Mouse (Mus musculus): Measurements from ENCODE around the gene 4933402N22Rik.
"Not testable (repeated sequence)": the region's sequence is repeated elsewhere in the genome, so short reads cannot be mapped to it uniquely, and the experiment has no call there.

4933402N22Rik gene

DNA sequence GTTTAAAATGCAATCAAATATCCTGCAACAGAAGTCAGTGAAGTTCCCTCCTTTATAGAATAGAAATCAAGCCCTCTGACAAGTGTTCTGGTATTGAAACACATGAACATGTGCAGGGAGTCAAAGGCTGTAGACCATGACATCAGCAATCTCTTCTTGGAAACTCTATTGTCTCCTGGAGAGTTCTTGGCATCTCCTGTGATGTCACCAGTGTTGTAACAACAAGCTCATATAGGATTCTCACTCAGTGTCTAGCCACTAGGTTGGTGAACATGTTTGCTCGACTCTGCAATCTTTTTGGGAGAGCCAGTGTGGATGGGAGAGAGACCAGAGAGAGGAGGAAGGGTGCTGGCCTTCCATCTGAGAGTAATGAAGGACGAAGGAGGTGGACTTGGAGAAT is at the start of gene 4933402N22Rik:
Gene 4933402N22Rik, plus strand, starts transcription at position 301 of the 400 bp plus-strand sequence.
- not testable (repeated sequence) for DNase-seq

DNA sequence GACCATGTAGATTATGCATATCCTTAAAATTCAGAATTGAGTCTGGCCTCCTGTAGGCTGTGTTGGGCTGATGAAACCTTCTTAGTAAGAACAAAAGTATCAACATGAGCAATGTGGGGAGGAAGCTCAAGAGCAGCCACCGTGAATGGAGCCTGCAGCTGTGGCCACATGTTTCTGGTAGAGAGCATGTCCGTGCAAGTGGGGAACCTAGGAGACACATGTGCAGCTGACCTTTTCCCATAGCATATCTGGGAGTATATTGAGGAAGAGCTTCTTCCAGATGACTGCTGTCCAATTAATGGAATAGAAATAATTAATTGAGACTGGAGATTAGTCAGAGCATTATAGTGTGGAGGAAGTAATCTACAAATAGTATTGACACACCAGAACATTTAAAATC is 5.9 kb downstream of the 4933402N22Rik start:
- not testable (repeated sequence) for DNase-seq
